Mouse (Mus musculus) kidney, postnatal 14 days (tissue): ENCODE results near the gene Car7.
"Not testable (repeated sequence)": the region's sequence is repeated elsewhere in the genome, so short reads cannot be mapped to it uniquely, and the experiment has no call there.

Experiments
- DNase-seq: peaks from one replicate; pipeline ENCODE4 v3.0.0; 2022; ENCODE audit warnings: mixed read lengths

Car7 gene

GRCm38 (mm10) chr8:104570436-104571343 is 36.2 kb downstream of the Car7 start:
- DNase-seq = peak; percentile 86

GRCm38 (mm10) chr8:104576820-104577219 is 42.3 kb downstream of the Car7 start:
- no peak for DNase-seq

- not testable (repeated sequence) for DNase-seq
Observed at GRCm38 (mm10) chr8:104577606-104578005, 43.1 kb downstream of the Car7 start.

- no peak for DNase-seq
Observed at GRCm38 (mm10) chr8:104584522-104584921, 50.0 kb downstream of the Car7 start.

GRCm38 (mm10) chr8:104590284-104590683 is 55.8 kb downstream of the Car7 start:
- no peak for DNase-seq

- peak; percentile 95 for DNase-seq
Observed at GRCm38 (mm10) chr8:104591133-104591834, 56.8 kb downstream of the Car7 start, which contains the start of gene Pdp2. Pdp2 (plus strand) TSS chr8:104591451.

GRCm38 (mm10) chr8:104591856-104592255 is 57.4 kb downstream of the Car7 start:
- no peak for DNase-seq

GRCm38 (mm10) chr8:104592566-104592965 is 58.1 kb downstream of the Car7 start:
- no peak for DNase-seq

GRCm38 (mm10) chr8:104593536-104594325 is 59.2 kb downstream of the Car7 start:
- DNase-seq = no peak

GRCm38 (mm10) chr8:104594611-104595362 is 60.3 kb downstream of the Car7 start:
- no peak for DNase-seq

GRCm38 (mm10) chr8:104595773-104596536 is 61.5 kb downstream of the Car7 start:
- no peak for DNase-seq

GRCm38 (mm10) chr8:104597656-104598055 is 63.2 kb downstream of the Car7 start:
- DNase-seq = peak; percentile 47

- peak; percentile 81 for DNase-seq
Observed at GRCm38 (mm10) chr8:104598496-104598895, 64.0 kb downstream of the Car7 start.
